8 mouse cellular contexts compared by ENCODE assay signal in genomic region chr4:54946662-54947055, GRCm38 (mm10). TPM values are rescaled to one million over a fixed set of nuclear protein-coding genes. Genes with fewer than 3 reads are reported as not detected.
DNase-seq lines count a peak whose midpoint lies in the region; ATAC-seq and TF ChIP-seq lines count a peak whose summit lies in the region.

No protein-coding gene starts in this region.

- peaks cover 50% of the 10 kb centered on the region for H3K79me2 ChIP-seq in C2C12 (ENCODE audit: control insufficient read depth, insufficient read depth)

- under 1% methylated on average over 10 of the region's 10 CpGs for WGBS in forebrain, embryonic 16.5 days
- WGBS in liver, embryonic 13.5 days (ENCODE audit: insufficient replicate concordance): under 1% methylated on average over 10 of the region's 10 CpGs

- peaks cover 35% of the 10 kb centered on the region for H3K79me3 ChIP-seq in C2C12 (ENCODE audit: low read depth)

- no peak for ATAC-seq in forebrain, embryonic 16.5 days
- no peak for ATAC-seq in liver, embryonic 13.5 days (ENCODE audit: low read depth)
- ATAC-seq in granulocyte monocyte progenitor cell, adult 5-6 weeks (replicated peaks; ENCODE audit: poor library complexity, severe bottlenecking): no peak

- peak overlapping the region; percentile 86 for H3K4me3 ChIP-seq in gastrocnemius, adult 2 months
- peak overlapping the region; percentile 66 for H3K4me3 ChIP-seq in C2C12 (ENCODE audit: insufficient read depth, poor library complexity, severe bottlenecking)
- H3K4me3 ChIP-seq in forebrain, embryonic 16.5 days (replicated peaks; ENCODE audit: low read length): peak overlapping the region; percentile 90
- peak overlapping the region; percentile 53 for H3K4me3 ChIP-seq in liver, embryonic 13.5 days (replicated peaks)

- H3K27ac ChIP-seq in gastrocnemius, adult 2 months: peak overlapping the region; percentile 89
- H3K27ac ChIP-seq in forebrain, embryonic 16.5 days (ENCODE audit: low read length): peak overlapping the region; percentile 98
- H3K27ac ChIP-seq in liver, embryonic 13.5 days: no peak overlapping the region

- H3K36me3 ChIP-seq in C2C12 (ENCODE audit: control insufficient read depth, insufficient read depth): no peaks in the 10 kb centered on the region
- H3K36me3 ChIP-seq in forebrain, embryonic 16.5 days (ENCODE audit: control insufficient read depth, insufficient read depth): no peaks in the 10 kb centered on the region
- H3K36me3 ChIP-seq in liver, embryonic 13.5 days: no peaks in the 10 kb centered on the region

- TF ChIP-seq CTCF in gastrocnemius, adult 2 months (IDR thresholded peaks at IDR 0.05): no peak
- TF ChIP-seq CTCF in C2C12 (IDR thresholded peaks at IDR 0.05; ENCODE audit: control insufficient read depth, insufficient read depth, insufficient read length): no peak

- intact Hi-C loops in gastrocnemius, adult 2 months (cut with DNase I): loop anchor here (5.0 to 10.0 kb wide), 3 partner anchors 86 to 612 kb away; no protein-coding TSS in a partner anchor

- no peak for DNase-seq in gastrocnemius, adult 2 months
- DNase-seq in gastrocnemius, postnatal 25 days: no peak
- DNase-seq in liver, embryonic 13.5 days: no peak
- DNase-seq in urinary bladder, postnatal 25 days (ENCODE audit: low spot score): no peak
- DNase-seq in cerebellum, postnatal 36 days: no peak

- H3K27me3 ChIP-seq in C2C12 (ENCODE audit: control insufficient read depth, insufficient read depth, insufficient read length): no peaks in the 10 kb centered on the region
- H3K27me3 ChIP-seq in forebrain, embryonic 16.5 days (replicated peaks; ENCODE audit: control insufficient read depth, insufficient read depth, low read length): no peaks in the 10 kb centered on the region
- peaks cover 67% of the 10 kb centered on the region for H3K27me3 ChIP-seq in liver, embryonic 13.5 days

- H3K9me3 ChIP-seq in forebrain, embryonic 16.5 days (ENCODE audit: control insufficient read depth, low read length): no peaks in the 10 kb centered on the region
- H3K9me3 ChIP-seq in liver, embryonic 13.5 days (replicated peaks): no peaks in the 10 kb centered on the region

- H3K4me2 ChIP-seq in forebrain, embryonic 16.5 days (ENCODE audit: low read length): peak overlapping the region; percentile 72
- peak overlapping the region; percentile 63 for H3K4me2 ChIP-seq in liver, embryonic 13.5 days

- peak overlapping the region; percentile 87 for H3ac ChIP-seq in C2C12 (ENCODE audit: control insufficient read depth, insufficient read length, low read depth)

- H3K4me1 ChIP-seq in forebrain, embryonic 16.5 days (replicated peaks; ENCODE audit: control insufficient read depth, insufficient read depth, low read length): peaks cover 12% of the 10 kb centered on the region
- no peaks in the 10 kb centered on the region for H3K4me1 ChIP-seq in liver, embryonic 13.5 days (replicated peaks)

- peak overlapping the region; percentile 86 for H3K9ac ChIP-seq in forebrain, embryonic 16.5 days (replicated peaks; ENCODE audit: low read depth, low read length)
- no peak overlapping the region for H3K9ac ChIP-seq in liver, embryonic 13.5 days

TF ChIP-seq in C2C12, 6 proteins besides CTCF, POLR2A, EP300 and RAD21:
- TF ChIP-seq MYOD1 (IDR thresholded peaks at IDR 0.05; ENCODE audit: control insufficient read depth, insufficient read length, low read depth) (no peak), CEBPB (IDR thresholded peaks at IDR 0.05; ENCODE audit: low read depth) (no peak), FOSL1 (IDR thresholded peaks at IDR 0.05; ENCODE audit: insufficient read depth, low read length, poor library complexity, severe bottlenecking) (no peak), MYOG (IDR thresholded peaks at IDR 0.05; ENCODE audit: control insufficient read depth, extremely low read depth, insufficient read length) (no peak), USF1 (IDR thresholded peaks at IDR 0.05; ENCODE audit: low read depth) (no peak), MAX (IDR thresholded peaks at IDR 0.05) (no peak)

RNA-seq across cellular contexts. Expression of gene Zfp462, which starts 1.8 kb away (rescaled TPM):
- 10 to 100 TPM; 20.9 to 27.4 TPM for total RNA-seq in gastrocnemius, adult 2 months (2021)
- 10 to 100 TPM; 10.7 to 17.6 TPM for total RNA-seq in gastrocnemius, postnatal 25 days (2021)
- polyA plus RNA-seq in C2C12 (2012; fragmentation: generic; extraction: Trizol): 6.3 TPM
- 20.5 and 22.2 TPM in 2 replicates for polyA plus RNA-seq in forebrain, embryonic 16.5 days (2015; fragmentation: Nextera tagmentation; extraction: Ambion mirVana)
- polyA plus RNA-seq in liver, embryonic 13.5 days (2015; fragmentation: Nextera tagmentation; extraction: Ambion mirVana): 0.14 and 0.20 TPM in 2 replicates
- 0.06 TPM in 1 of 2 replicates, not detected in the other for total RNA-seq in granulocyte monocyte progenitor cell, adult 5-6 weeks (2014; fragmentation: Nextera tagmentation)
- total RNA-seq in granulocyte monocyte progenitor cell, adult 5-6 weeks (2017): 0.05 and 0.22 TPM in 2 replicates

Comparison
In these comparisons a context has a peak if more than half of its experiments do, and no peak if none do; other contexts are left out.
1. RNA of gene Zfp462, which starts 1.8 kb away (total RNA-seq): 20.9 to 27.4 TPM in gastrocnemius, adult 2 months and 10.7 to 17.6 TPM in gastrocnemius, postnatal 25 days; 0.05 to 0.22 TPM in granulocyte monocyte progenitor cell, adult 5-6 weeks; every median in the first group is over 4 times any median in the second.
2. Peak in every context shown above with its lines, with median percentiles within 50 percentile points of each other: H3K4me3 ChIP-seq.